34 mouse cellular contexts compared by ENCODE assay signal in genomic region chr3:122943387-122943890, GRCm38 (mm10). TPM values are rescaled to one million over a fixed set of nuclear protein-coding genes. Genes with fewer than 3 reads are reported as not detected.
DNase-seq lines count a peak whose midpoint lies in the region; TF ChIP-seq lines count a peak whose summit lies in the region.
"Had no signal": no experiment of that assay in that cellular context is flagged by ENCODE, and none has a peak within 500 bp of the region (broad histone marks: within the 10 kb centered on the region; RNA-seq: fewer than 3 reads in every experiment).

No protein-coding gene starts in this region.

- H3K4me3 ChIP-seq in spleen, adult 2 months (ENCODE audit: extremely low read depth, insufficient read depth, insufficient read length), result no peak overlapping the region
- H3K4me3 ChIP-seq: embryonic facial prominence, embryonic 13.5 days; forebrain, embryonic 15.5 days; heart, adult 2 months; heart, embryonic 13.5 days; hindbrain, embryonic 13.5 days; limb, embryonic 13.5 days; liver, embryonic 13.5 days; midbrain, embryonic 10.5 days had no signal

- DNase-seq in spleen, adult 2 months (ENCODE audit: low read depth in 1 of 2, low spot score in 2 of 2), result no peak
- no peak for DNase-seq in spleen, postnatal 4 days (ENCODE audit: low spot score in 2 of 2)
- DNase-seq in adipocyte (ENCODE audit: low spot score), result peak; percentile 31
- DNase-seq in adrenal gland, postnatal 36 days, result peak; percentile 51 to 54
- no peak for DNase-seq in retina, embryonic 14.5 days (ENCODE audit: low spot score)
- no peak for DNase-seq in heart, adult 11 months
- no peak for DNase-seq in frontal cortex, postnatal 10 days (ENCODE audit: low spot score in 2 of 2)
- DNase-seq: cerebellum, adult 8-10 months; cerebellum, postnatal 36 days; embryo, embryonic 11 days; gastrocnemius, postnatal 25 days; heart, adult 2 months; heart, postnatal 14 days; kidney, adult 11 months; liver, embryonic 13.5 days; lung, adult 2 months; right cerebral cortex, adult 18-20 months; right cerebral cortex, postnatal 4 days; thymus, adult 18-20 months; thymus, postnatal 4 days had no signal

- TF ChIP-seq CTCF in spleen, adult 2 months (IDR thresholded peaks at IDR 0.05; ENCODE audit: extremely low read depth, insufficient read depth, insufficient read length, insufficient replicate concordance), result no peak

- no peaks in the 10 kb centered on the region for H3K27me3 ChIP-seq in spleen, adult 2 months (ENCODE audit: control insufficient read depth, insufficient read depth, low read length)
- H3K27me3 ChIP-seq: embryonic facial prominence, embryonic 13.5 days; forebrain, embryonic 15.5 days; heart, embryonic 13.5 days; hindbrain, embryonic 13.5 days; limb, embryonic 13.5 days; liver, embryonic 13.5 days had no signal

- TF ChIP-seq POLR2A in spleen, adult 2 months (IDR thresholded peaks at IDR 0.05; ENCODE audit: low read depth, low read length), result no peak

- H3K27ac ChIP-seq in spleen, adult 2 months (ENCODE audit: insufficient read depth, low read length), result peak overlapping the region; percentile 41
- H3K27ac ChIP-seq: embryonic facial prominence, embryonic 13.5 days; forebrain, embryonic 15.5 days; heart, adult 2 months; hindbrain, embryonic 13.5 days; limb, embryonic 13.5 days; liver, embryonic 13.5 days; midbrain, embryonic 10.5 days had no signal

- 83% methylated on average over 6 of the region's 6 CpGs for WGBS in spleen, adult 2 months

- no peaks in the 10 kb centered on the region for H3K4me1 ChIP-seq in spleen, adult 2 months (ENCODE audit: control insufficient read depth, insufficient read depth, insufficient read length)
- H3K4me1 ChIP-seq: embryonic facial prominence, embryonic 13.5 days; forebrain, embryonic 15.5 days; hindbrain, embryonic 13.5 days; limb, embryonic 13.5 days; liver, embryonic 13.5 days; midbrain, embryonic 10.5 days had no signal

- 0 out of 2 replicates have a peak, but pooled peaks cover 1% of the 10 kb centered on the region for H3K36me3 ChIP-seq in spleen, adult 2 months (ENCODE audit: control insufficient read depth, insufficient read depth, low read length)
- H3K36me3 ChIP-seq: embryonic facial prominence, embryonic 13.5 days; forebrain, embryonic 15.5 days; midbrain, embryonic 10.5 days had no signal

RNA-seq across cellular contexts. Expression of gene 1810037I17Rik, which starts 19.4 kb away (rescaled TPM):
- 16.0 and 18.9 TPM in 2 replicates for polyA plus RNA-seq in spleen, adult 2 months (2012; rRNA removed)
- total RNA-seq in adrenal gland, postnatal 36 days (2021), result 10 to 100 TPM; 53.3 to 58.0 TPM

RNA-seq across cellular contexts. Expression of gene Gm10959, which starts 24.3 kb away (rescaled TPM):
- polyA plus RNA-seq in spleen, adult 2 months (2012; rRNA removed), result not detected in 2 replicates
- not detected for total RNA-seq in adrenal gland, postnatal 36 days (2021)
- total RNA-seq: gastrocnemius, postnatal 25 days; heart, adult 2 months; heart, postnatal 14 days; layer of hippocampus, postnatal 25 days; left cerebral cortex, postnatal 14 days had no signal
- polyA plus RNA-seq: brain, embryonic 14.5 days; embryonic facial prominence, embryonic 13.5 days; forebrain, embryonic 15.5 days; heart, adult 2 months; heart, embryonic 13.5 days; hindbrain, embryonic 13.5 days; kidney, embryonic 16.5 days; large intestine, adult 2 months; limb, embryonic 13.5 days; liver, embryonic 13.5 days; lung, adult 2 months; midbrain, embryonic 10.5 days; midbrain, embryonic 16.5 days; neural tube, embryonic 14.5 days; stomach, embryonic 16.5 days had no signal

RNA-seq across cellular contexts. Expression of gene Usp53, which starts 40.9 kb away (rescaled TPM):
- polyA plus RNA-seq in spleen, adult 2 months (2012; rRNA removed), result 1.4 TPM in 2 replicates
- 10 to 100 TPM; 34.9 to 39.2 TPM for total RNA-seq in adrenal gland, postnatal 36 days (2021)

RNA-seq across cellular contexts. Expression of gene Fabp2, which starts 48.6 kb away (rescaled TPM):
- polyA plus RNA-seq in spleen, adult 2 months (2012; rRNA removed), result not detected in 2 replicates
- total RNA-seq in adrenal gland, postnatal 36 days (2021), result not detected
- total RNA-seq: gastrocnemius, postnatal 25 days; heart, adult 2 months; heart, postnatal 14 days; layer of hippocampus, postnatal 25 days; left cerebral cortex, postnatal 14 days had no signal
- polyA plus RNA-seq: brain, embryonic 14.5 days; embryonic facial prominence, embryonic 13.5 days; forebrain, embryonic 15.5 days; heart, adult 2 months; heart, embryonic 13.5 days; hindbrain, embryonic 13.5 days; lung, adult 2 months; midbrain, embryonic 10.5 days; midbrain, embryonic 16.5 days; neural tube, embryonic 14.5 days had no signal

Comparison
In these comparisons a context has a peak if more than half of its experiments do, and no peak if none do; other contexts are left out.
1. DNase-seq: peak in adipocyte (single experiment) and adrenal gland, postnatal 36 days (2 of 2); none in spleen, adult 2 months (0 of 2), spleen, postnatal 4 days (0 of 2), retina, embryonic 14.5 days (single experiment), heart, adult 11 months (single experiment) and frontal cortex, postnatal 10 days (0 of 2).